Mouse (Mus musculus) left cerebral cortex, adult 18-20 months (tissue): Measurements from ENCODE around the gene Ren1. TPM values are rescaled to one million over a fixed set of nuclear protein-coding genes. Genes with fewer than 3 reads are reported as not detected.

Experiments used
- DNase-seq, 2 experiments: peaks; one replicate each; pipeline ENCODE4 v3.0.0; 2021 to 2022; ENCODE audit warnings: low spot score in 2 of 2, mixed read lengths in 1 of 2
- total RNA-seq, 2 experiments: library from RNA; stranded (reverse); gene quantifications; 2 replicates each; pipeline ENCODE4 v1.2.3; 2021

The Ren1 gene
- total RNA-seq, 2 experiments from 2014 or later: not detected

DNA sequence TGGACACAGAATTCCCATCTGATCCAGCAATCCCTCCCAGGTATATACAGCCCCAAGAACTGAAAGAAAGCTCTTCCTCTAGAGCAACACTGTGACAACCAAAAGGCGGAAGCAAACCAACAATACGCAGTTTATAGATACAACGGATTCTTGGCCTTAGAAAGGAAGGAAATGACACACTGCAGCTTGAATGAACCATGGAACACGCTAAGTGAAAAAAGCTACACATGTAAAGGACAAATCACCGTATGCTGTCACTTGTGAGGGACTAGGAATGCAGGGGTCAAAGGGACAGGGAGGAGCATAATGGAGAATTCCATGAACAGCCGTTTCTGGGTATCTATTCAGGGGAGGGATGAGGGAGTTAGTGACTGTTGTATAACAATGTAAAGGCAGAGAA is 57.1 kb downstream of the Ren1 start:
- no peak for DNase-seq

DNA sequence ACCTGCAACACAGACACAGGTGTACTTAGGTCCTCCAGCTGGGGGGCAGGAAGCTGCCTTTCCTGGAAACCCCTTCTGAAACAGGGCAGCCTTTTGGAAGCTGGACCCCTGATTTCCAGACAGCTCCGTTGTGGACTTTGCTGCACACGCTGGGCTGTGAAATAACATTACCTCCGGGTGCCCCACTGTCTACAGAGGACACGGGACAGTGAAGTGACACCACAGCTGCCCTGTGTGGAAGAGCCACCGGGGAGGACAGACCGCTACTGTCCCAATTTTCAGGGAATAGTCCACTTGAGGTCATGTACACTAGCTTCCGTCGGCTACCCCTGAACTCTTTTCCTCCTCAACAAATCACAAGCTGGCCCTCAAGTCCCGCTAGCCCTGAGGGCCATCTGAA is 58.0 kb downstream of the Ren1 start:
- no peak for DNase-seq

DNA sequence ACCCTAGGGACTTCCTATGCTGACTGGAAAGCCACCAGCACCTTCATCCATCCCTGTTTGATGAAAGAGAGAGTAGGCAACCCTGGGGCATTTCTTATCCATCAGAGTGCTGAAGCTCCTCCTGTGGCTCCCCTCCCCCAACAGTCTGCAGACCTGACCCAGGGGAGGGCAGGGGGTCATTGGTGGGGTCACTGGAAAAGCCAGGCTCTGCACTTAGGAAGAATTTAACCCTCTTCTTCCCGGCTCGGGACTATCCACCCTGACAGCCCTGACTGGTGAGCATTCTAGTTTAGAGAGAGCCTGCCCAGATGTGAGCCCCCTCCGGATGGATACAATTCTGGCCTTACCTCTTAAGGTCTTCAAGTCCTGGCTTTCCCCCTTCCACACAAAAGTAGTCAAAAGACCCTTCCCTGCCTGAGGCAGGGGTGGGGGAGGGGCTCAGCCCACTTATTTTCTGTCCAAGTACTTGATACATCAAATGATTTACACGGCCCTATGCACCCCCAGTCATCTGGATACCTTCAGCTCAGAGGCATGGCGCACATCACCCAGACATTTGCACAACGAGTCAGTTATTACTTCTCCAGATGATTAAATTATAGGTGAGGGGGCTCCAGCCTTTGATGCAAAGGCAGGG is 58.7 kb downstream of the Ren1 start:
- DNase-seq: no peak

DNA sequence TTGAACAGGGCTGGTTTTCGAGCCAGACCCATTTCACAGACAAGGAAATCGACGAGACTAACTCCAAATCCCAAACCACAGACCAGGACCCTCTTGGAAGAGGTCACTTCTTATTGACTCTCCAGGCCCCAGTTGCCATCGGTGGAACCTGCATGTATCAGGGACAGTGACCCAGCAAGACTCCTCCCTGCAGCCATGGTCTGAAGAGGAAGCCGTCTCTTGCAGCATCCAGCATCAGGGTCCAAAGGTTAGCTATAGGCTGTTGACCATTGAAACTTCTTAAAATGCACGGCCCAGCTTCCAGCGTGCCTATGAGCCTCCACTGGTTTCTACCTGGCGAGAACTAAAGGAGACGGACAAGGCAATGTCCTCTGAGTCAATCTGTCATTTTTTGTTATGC is 59.5 kb downstream of the Ren1 start:
- DNase-seq: no peak

Other genes starting within 250 kb of the Ren1 start
- 10 to 100 TPM; 44.6 to 49.3 TPM for gene Ppp1r15b, start 219.4 kb upstream of the Ren1 start, total RNA-seq
- 10 to 100 TPM; 78.2 to 91.1 TPM for gene Plekha6, start 186.3 kb upstream of the Ren1 start, total RNA-seq
- 1 to 10 TPM in 1 of 2 experiments, not detected in 1; 1.1 TPM for gene Golt1a, start 40.7 kb upstream of the Ren1 start, total RNA-seq
- gene Kiss1, start 28.6 kb upstream of the Ren1 start, total RNA-seq: not detected
- 10 to 100 TPM; 11.2 to 11.6 TPM for gene Etnk2, start 13.1 kb downstream of the Ren1 start, total RNA-seq
- 10 to 100 TPM in 1 of 2 experiments, 1 to 10 TPM in 1; 9.2 to 11.9 TPM for gene Sox13, start 73.9 kb downstream of the Ren1 start, total RNA-seq